Mouse (Mus musculus) myocyte (in vitro differentiated cells): ENCODE results near the gene Ddah2.

ENCODE experiments used
- CEBPB ChIP-seq: IDR thresholded peaks from 2 replicates; pipeline ENCODE4 v1.6.1; 2011; ENCODE audit warnings: mild to moderate bottlenecking, moderate library complexity; ENCODE audit not compliant: poor library complexity, insufficient read depth, severe bottlenecking
- MAX ChIP-seq: IDR thresholded peaks from one replicate; pipeline ENCODE4 v1.6.1; 2011; ENCODE audit warnings: low read depth, mild to moderate bottlenecking, control low read depth
- POLR2A ChIP-seq: IDR thresholded peaks from one replicate; pipeline ENCODE4 v1.6.1; 2011; ENCODE audit warnings: low read depth, mild to moderate bottlenecking, control low read depth, moderate library complexity; ENCODE audit not compliant: insufficient read length
- POLR2AphosphoS2 ChIP-seq: IDR thresholded peaks from one replicate; pipeline ENCODE4 v1.6.1; 2011; ENCODE audit warnings: low read depth, control low read depth; ENCODE audit not compliant: insufficient read length
- TCF12 ChIP-seq: IDR thresholded peaks from one replicate; pipeline ENCODE4 v1.6.1; 2011; ENCODE audit warnings: mild to moderate bottlenecking, control low read depth; ENCODE audit not compliant: poor library complexity, insufficient read depth, severe bottlenecking

DNA sequence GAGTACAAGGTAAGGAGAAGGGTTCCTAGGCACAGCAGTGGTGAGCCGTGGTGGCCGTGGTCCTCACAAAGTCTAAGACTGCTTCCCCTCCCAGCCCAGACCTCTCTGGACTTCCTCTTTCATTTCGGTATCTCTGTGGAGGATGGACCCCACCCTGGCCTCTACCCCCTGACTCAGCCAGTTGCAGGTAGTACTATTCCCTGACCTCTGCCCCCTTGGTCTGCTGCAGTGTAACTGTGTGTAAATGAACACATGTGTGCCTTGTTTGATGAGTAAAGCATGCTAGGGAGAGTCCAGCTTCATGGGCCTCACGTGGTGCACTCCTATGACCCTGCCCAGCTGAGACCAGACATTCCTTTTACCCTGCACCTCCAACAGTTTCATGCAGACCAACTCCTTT lies 35.1 kb upstream of the Ddah2 start:
- no peak for TF ChIP-seq POLR2A
- no peak for TF ChIP-seq CEBPB
- no peak for TF ChIP-seq MAX
- no peak for TF ChIP-seq TCF12
- no peak for TF ChIP-seq POLR2AphosphoS2
